ENCODE assay signal across 13 mouse cellular contexts in the genomic region with DNA sequence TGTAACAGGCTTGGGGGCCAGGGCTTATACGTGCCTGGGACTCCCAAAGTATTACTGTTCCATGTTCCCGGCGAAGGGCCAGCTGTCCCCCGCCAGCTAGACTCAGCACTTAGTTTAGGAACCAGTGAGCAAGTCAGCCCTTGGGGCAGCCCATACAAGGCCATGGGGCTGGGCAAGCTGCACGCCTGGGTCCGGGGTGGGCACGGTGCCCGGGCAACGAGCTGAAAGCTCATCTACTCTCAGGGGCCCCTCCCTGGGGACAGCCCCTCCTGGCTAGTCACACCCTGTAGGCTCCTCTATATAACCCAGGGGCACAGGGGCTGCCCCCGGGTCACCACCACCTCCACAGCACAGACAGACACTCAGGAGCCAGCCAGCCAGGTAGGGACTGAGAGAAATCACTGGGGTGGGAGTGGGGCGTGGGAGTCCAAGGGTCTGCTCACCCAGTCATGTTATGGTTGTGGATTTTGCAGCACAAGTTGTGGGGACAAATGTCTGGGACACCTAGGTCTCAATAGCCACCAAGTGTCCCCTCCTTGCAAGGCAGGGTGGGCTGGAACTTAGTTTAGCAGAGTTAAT. TPM values are rescaled to one million over a fixed set of nuclear protein-coding genes. Genes with fewer than 3 reads are reported as not detected.
DNase-seq lines count a peak whose midpoint lies in the region; ATAC-seq and TF ChIP-seq lines count a peak whose summit lies in the region.
"Had no signal": no experiment of that assay in that cellular context is flagged by ENCODE, and none has a peak within 500 bp of the region (broad histone marks: within the 10 kb centered on the region; RNA-seq: fewer than 3 reads in every experiment).

No protein-coding gene starts in this region.

- no peak overlapping the region for H3K4me3 ChIP-seq in heart, embryonic 11.5 days (ENCODE audit: low read depth, low read length)
- H3K4me3 ChIP-seq in heart, adult 2 months: peak overlapping the region; percentile 55
- H3K4me3 ChIP-seq in limb, embryonic 14.5 days (replicated peaks; ENCODE audit: low read length): no peak overlapping the region
- H3K4me3 ChIP-seq in forebrain, embryonic 15.5 days: no peak overlapping the region
- H3K4me3 ChIP-seq: left cerebral cortex, adult 2 months had no signal

- no peak for ATAC-seq in heart, embryonic 11.5 days (replicated peaks; ENCODE audit: insufficient number of reproducible peaks, low FRiP score, low TSS enrichment)
- ATAC-seq in limb, embryonic 14.5 days (ENCODE audit: low FRiP score, low read depth): 0 out of 2 replicates have a peak, but pooled peaks have one; percentile 9
- ATAC-seq in forebrain, embryonic 15.5 days (replicated peaks): no peak

- H3K27ac ChIP-seq in heart, embryonic 11.5 days (ENCODE audit: low read depth, low read length): no peak overlapping the region
- peak overlapping the region; percentile 91 for H3K27ac ChIP-seq in heart, adult 2 months
- no peak overlapping the region for H3K27ac ChIP-seq in limb, embryonic 14.5 days (replicated peaks; ENCODE audit: low read depth, low read length)
- no peak overlapping the region for H3K27ac ChIP-seq in forebrain, embryonic 15.5 days (replicated peaks)
- H3K27ac ChIP-seq: left cerebral cortex, adult 2 months had no signal

- H3K79me2 ChIP-seq in heart, adult 2 months (replicated peaks; ENCODE audit: control insufficient read depth, insufficient read depth, low read length): no peaks in the 10 kb centered on the region

- no peaks in the 10 kb centered on the region for H3K36me3 ChIP-seq in heart, embryonic 11.5 days (ENCODE audit: control insufficient read depth, insufficient read depth, low read length)
- no peaks in the 10 kb centered on the region for H3K36me3 ChIP-seq in heart, adult 2 months (ENCODE audit: control insufficient read depth, insufficient read depth, low read length)
- H3K36me3 ChIP-seq in limb, embryonic 14.5 days (ENCODE audit: control insufficient read depth, insufficient read depth, low read length): no peaks in the 10 kb centered on the region
- H3K36me3 ChIP-seq in forebrain, embryonic 15.5 days: no peaks in the 10 kb centered on the region

- peak; percentile 99 for DNase-seq in heart, adult 11 months
- DNase-seq in adrenal gland, adult 8-10 months: peak; percentile 65
- peak; percentile 79 to 89 for DNase-seq in heart, adult 2 months
- DNase-seq in limb, embryonic 14.5 days (ENCODE audit: low spot score): no peak
- DNase-seq in left cerebral cortex, postnatal 4 days: no peak
- no peak for DNase-seq in adipocyte (ENCODE audit: low spot score)
- DNase-seq: kidney, adult 18-20 months; lung, postnatal 10 days; spleen, adult 18-20 months had no signal

- no peak for TF ChIP-seq CTCF in heart, adult 2 months (IDR thresholded peaks at IDR 0.05)

- H3K4me1 ChIP-seq in heart, embryonic 11.5 days (ENCODE audit: control insufficient read depth, insufficient read depth, low read length): peaks cover 22% of the 10 kb centered on the region
- peaks cover 2% of the 10 kb centered on the region; the same call in 1 of the 2 replicates for H3K4me1 ChIP-seq in heart, adult 2 months (ENCODE audit: control insufficient read depth, insufficient read depth, low read length)
- no peaks in the 10 kb centered on the region for H3K4me1 ChIP-seq in limb, embryonic 14.5 days (ENCODE audit: control insufficient read depth, insufficient read depth, low read length)
- no peaks in the 10 kb centered on the region for H3K4me1 ChIP-seq in forebrain, embryonic 15.5 days

- H3K9me3 ChIP-seq in heart, embryonic 11.5 days (replicated peaks; ENCODE audit: control insufficient read depth, low read length): no peaks in the 10 kb centered on the region
- no peaks in the 10 kb centered on the region for H3K9me3 ChIP-seq in limb, embryonic 14.5 days (ENCODE audit: control insufficient read depth, low read length)
- no peaks in the 10 kb centered on the region for H3K9me3 ChIP-seq in forebrain, embryonic 15.5 days

- WGBS in heart, embryonic 11.5 days (ENCODE audit: insufficient replicate concordance): 65% methylated on average over 11 of the region's 11 CpGs
- WGBS in heart, adult 2 months: 57% methylated on average over 11 of the region's 11 CpGs
- 84% methylated on average over 11 of the region's 11 CpGs for WGBS in limb, embryonic 14.5 days
- WGBS in forebrain, embryonic 15.5 days: 81% methylated on average over 11 of the region's 11 CpGs

- H3K9ac ChIP-seq in heart, embryonic 11.5 days (ENCODE audit: low read depth, low read length): no peak overlapping the region
- peak overlapping the region; percentile 87 for H3K9ac ChIP-seq in heart, adult 2 months (ENCODE audit: low read depth, low read length)
- no peak overlapping the region for H3K9ac ChIP-seq in limb, embryonic 14.5 days (ENCODE audit: low read depth, low read length, severe bottlenecking)
- H3K9ac ChIP-seq in forebrain, embryonic 15.5 days (replicated peaks): no peak overlapping the region

- 0 out of 2 replicates have a peak, but pooled peaks have one; percentile 11 for TF ChIP-seq EP300 in heart, adult 2 months (IDR thresholded peaks at IDR 0.05; ENCODE audit: insufficient read depth, low read depth, low read length)

- no peak overlapping the region for H3K4me2 ChIP-seq in heart, embryonic 11.5 days
- H3K4me2 ChIP-seq in limb, embryonic 14.5 days (replicated peaks; ENCODE audit: low read depth, low read length, severe bottlenecking): no peak overlapping the region
- no peak overlapping the region for H3K4me2 ChIP-seq in forebrain, embryonic 15.5 days (replicated peaks)

- H3K27me3 ChIP-seq in heart, embryonic 11.5 days (ENCODE audit: control insufficient read depth, insufficient read depth, low read length): peaks cover 4% of the 10 kb centered on the region; the same call in 1 of the 2 replicates
- no peaks in the 10 kb centered on the region for H3K27me3 ChIP-seq in heart, adult 2 months (ENCODE audit: control insufficient read depth, insufficient read depth, low read length)
- no peaks in the 10 kb centered on the region for H3K27me3 ChIP-seq in limb, embryonic 14.5 days (ENCODE audit: control insufficient read depth, insufficient read depth, low read length)
- H3K27me3 ChIP-seq in forebrain, embryonic 15.5 days: no peaks in the 10 kb centered on the region

- TF ChIP-seq POLR2A in heart, adult 2 months (IDR thresholded peaks at IDR 0.05; ENCODE audit: insufficient read depth, low read depth, low read length): peak; percentile 88
- TF ChIP-seq POLR2A in limb, embryonic 14.5 days (IDR thresholded peaks at IDR 0.05; ENCODE audit: borderline replicate concordance, extremely low read depth, insufficient read depth, insufficient read length): no peak

- intact Hi-C loops in heart, adult 2 months (cut with DNase I): no loop called here
- intact Hi-C loops in left cerebral cortex, postnatal 4 days (cut with DNase I): no loop called here

RNA-seq across cellular contexts. Expression of a gene that starts 6.3 kb away (rescaled TPM):
- polyA plus RNA-seq in heart, embryonic 11.5 days (2014; fragmentation: Nextera tagmentation; extraction: Ambion mirVana): 11.0 and 13.3 TPM in 2 replicates
- not detected for total RNA-seq in adrenal gland, adult 8-10 months (2022)
- 1,000 to 10,000 TPM; 3,482 to 3,985 TPM for total RNA-seq in heart, adult 2 months (2021)
- polyA plus RNA-seq in heart, adult 2 months (2012; rRNA removed): 7,008 and 7,255 TPM in 2 replicates
- polyA plus RNA-seq in limb, embryonic 14.5 days (2012; rRNA removed): 89.9 and 125 TPM in 2 replicates
- 35.4 and 91.5 TPM in 2 replicates for polyA plus RNA-seq in limb, embryonic 14.5 days (2014; fragmentation: Nextera tagmentation; extraction: Ambion mirVana)
- polyA plus RNA-seq in forebrain, embryonic 15.5 days (2015; fragmentation: Nextera tagmentation; extraction: Ambion mirVana): 0.19 and 0.31 TPM in 2 replicates
- not detected for total RNA-seq in left cerebral cortex, postnatal 4 days (2021)
- total RNA-seq: left cerebral cortex, adult 2 months had no signal
- polyA plus RNA-seq: cortical plate, adult 2 months had no signal

RNA-seq across cellular contexts. Expression of a gene that starts 7.0 kb away (rescaled TPM):
- 2.2 and 3.7 TPM in 2 replicates for polyA plus RNA-seq in heart, embryonic 11.5 days (2014; fragmentation: Nextera tagmentation; extraction: Ambion mirVana)
- total RNA-seq in adrenal gland, adult 8-10 months (2022): 10 to 100 TPM in 1 of 4 experiments, 1 to 10 TPM in 2, under 1 TPM in 1; 0.61 to 13.6 (median 5.5) TPM
- total RNA-seq in heart, adult 2 months (2021): under 1 TPM; 0.21 to 0.25 TPM
- 0.29 and 0.59 TPM in 2 replicates for polyA plus RNA-seq in heart, adult 2 months (2012; rRNA removed)
- 11.5 and 12.8 TPM in 2 replicates for polyA plus RNA-seq in limb, embryonic 14.5 days (2012; rRNA removed)
- 12.5 and 15.2 TPM in 2 replicates for polyA plus RNA-seq in limb, embryonic 14.5 days (2014; fragmentation: Nextera tagmentation; extraction: Ambion mirVana)
- polyA plus RNA-seq in forebrain, embryonic 15.5 days (2015; fragmentation: Nextera tagmentation; extraction: Ambion mirVana): 2.2 and 2.3 TPM in 2 replicates
- 1 to 10 TPM; 1.2 to 1.3 TPM for total RNA-seq in left cerebral cortex, postnatal 4 days (2021)

RNA-seq across cellular contexts. Expression of a gene that starts 29.0 kb away (rescaled TPM):
- polyA plus RNA-seq in heart, embryonic 11.5 days (2014; fragmentation: Nextera tagmentation; extraction: Ambion mirVana): 6.1 and 6.6 TPM in 2 replicates
- total RNA-seq in adrenal gland, adult 8-10 months (2022): 10 to 100 TPM; 31.0 to 44.8 (median 39.2) TPM
- total RNA-seq in heart, adult 2 months (2021): 10 to 100 TPM; 10.9 to 11.6 TPM
- 22.6 and 24.8 TPM in 2 replicates for polyA plus RNA-seq in heart, adult 2 months (2012; rRNA removed)
- 58.1 and 73.8 TPM in 2 replicates for polyA plus RNA-seq in limb, embryonic 14.5 days (2012; rRNA removed)
- polyA plus RNA-seq in limb, embryonic 14.5 days (2014; fragmentation: Nextera tagmentation; extraction: Ambion mirVana): 11.3 and 12.6 TPM in 2 replicates
- polyA plus RNA-seq in forebrain, embryonic 15.5 days (2015; fragmentation: Nextera tagmentation; extraction: Ambion mirVana): 22.8 and 24.2 TPM in 2 replicates
- 10 to 100 TPM; 46.1 to 62.8 TPM for total RNA-seq in left cerebral cortex, postnatal 4 days (2021)

RNA-seq across cellular contexts. Expression of a gene that starts 47.8 kb away (rescaled TPM):
- 8.0 and 9.7 TPM in 2 replicates for polyA plus RNA-seq in heart, embryonic 11.5 days (2014; fragmentation: Nextera tagmentation; extraction: Ambion mirVana)
- total RNA-seq in adrenal gland, adult 8-10 months (2022): 10 to 100 TPM; 44.4 to 53.9 (median 47.6) TPM
- total RNA-seq in heart, adult 2 months (2021): 10 to 100 TPM; 22.4 to 27.2 TPM
- 11.1 and 11.8 TPM in 2 replicates for polyA plus RNA-seq in heart, adult 2 months (2012; rRNA removed)
- 34.8 and 39.8 TPM in 2 replicates for polyA plus RNA-seq in limb, embryonic 14.5 days (2012; rRNA removed)
- polyA plus RNA-seq in limb, embryonic 14.5 days (2014; fragmentation: Nextera tagmentation; extraction: Ambion mirVana): 11.5 and 13.3 TPM in 2 replicates
- polyA plus RNA-seq in forebrain, embryonic 15.5 days (2015; fragmentation: Nextera tagmentation; extraction: Ambion mirVana): 18.3 and 18.8 TPM in 2 replicates
- 100 to 1,000 TPM; 118 to 119 TPM for total RNA-seq in left cerebral cortex, postnatal 4 days (2021)

RNA-seq across cellular contexts. Expression of a gene that starts 51.3 kb away (rescaled TPM):
- 12.4 and 17.6 TPM in 2 replicates for polyA plus RNA-seq in heart, embryonic 11.5 days (2014; fragmentation: Nextera tagmentation; extraction: Ambion mirVana)
- total RNA-seq in adrenal gland, adult 8-10 months (2022): 10 to 100 TPM in 1 of 4 experiments, 1 to 10 TPM in 3; 6.4 to 12.5 (median 8.4) TPM
- total RNA-seq in heart, adult 2 months (2021): 10 to 100 TPM; 43.9 to 45.1 TPM
- polyA plus RNA-seq in heart, adult 2 months (2012; rRNA removed): 23.5 and 30.1 TPM in 2 replicates
- polyA plus RNA-seq in limb, embryonic 14.5 days (2012; rRNA removed): 33.8 and 39.3 TPM in 2 replicates
- 15.3 and 16.8 TPM in 2 replicates for polyA plus RNA-seq in limb, embryonic 14.5 days (2014; fragmentation: Nextera tagmentation; extraction: Ambion mirVana)
- polyA plus RNA-seq in forebrain, embryonic 15.5 days (2015; fragmentation: Nextera tagmentation; extraction: Ambion mirVana): 2.6 and 2.7 TPM in 2 replicates
- total RNA-seq in left cerebral cortex, postnatal 4 days (2021): 1 to 10 TPM; 6.0 to 6.4 TPM

Comparison
In these comparisons a context has a peak if more than half of its experiments do, and no peak if none do; other contexts are left out.
1. RNA of a gene that starts 6.3 kb away (polyA plus RNA-seq): 7,008 to 7,255 TPM in heart, adult 2 months; 35.4 to 125 TPM in limb, embryonic 14.5 days, 11.0 to 13.3 TPM in heart, embryonic 11.5 days and 0.19 to 0.31 TPM in forebrain, embryonic 15.5 days; every median in the first group is over 10 times any median in the second.
2. DNase-seq: peak in heart, adult 11 months (single experiment), adrenal gland, adult 8-10 months (single experiment) and heart, adult 2 months (2 of 2); none in limb, embryonic 14.5 days (single experiment), left cerebral cortex, postnatal 4 days (single experiment) and adipocyte (single experiment).